Mouse (Mus musculus): ENCODE measurements around the gene Trarg1.

GRCm38 (mm10) chr11:76630487-76630886, 49.1 kb upstream of the Trarg1 start:
- TF ChIP-seq CTCF (IDR thresholded peaks at IDR 0.05; ENCODE audit: low read depth) (no peak), EP300 (IDR thresholded peaks at IDR 0.05; ENCODE audit: low read depth) (no peak)
